Mouse (Mus musculus) lung, adult 2 months (tissue): ENCODE results near the gene 2210408I21Rik. TPM values are rescaled to one million over a fixed set of nuclear protein-coding genes. Genes with fewer than 3 reads are reported as not detected.

ENCODE experiments used
- DNase-seq: peaks from one replicate; pipeline ENCODE4 v3.0.0; 2022
- H3K4me1 ChIP-seq: fragments of 200-500 bp; 2 replicates; pipeline ENCODE4 v1.6.1; 2011; ENCODE audit warnings: low read length; ENCODE audit not compliant: control insufficient read depth, insufficient read depth
- H3K4me3 ChIP-seq: fragments of 200-500 bp; replicated peaks from 2 replicates; pipeline ENCODE3; 2011; ENCODE audit warnings: low read depth, mild to moderate bottlenecking, control low read depth, low read length; ENCODE audit errors: extremely low read depth
- CTCF ChIP-seq: fragments of 200-500 bp; IDR thresholded peaks from 2 replicates; pipeline ENCODE4 v1.5.1; 2011; ENCODE audit warnings: mild to moderate bottlenecking, low read length, control low read depth; ENCODE audit not compliant: insufficient read depth
- POLR2A ChIP-seq: fragments of 200-500 bp; IDR thresholded peaks from 2 replicates; pipeline ENCODE4 v1.6.1; 2011; ENCODE audit warnings: low read depth, mild to moderate bottlenecking, control low read depth, low read length, borderline replicate concordance; ENCODE audit errors: extremely low read depth
- WGBS: fragments of 180-500 bp; shearing (Covaris S2); methylation state at CpG from one replicate; pipeline ENCODE4 v1.1.7; 2018; 5-methylcytosine and 5-hydroxymethylcytosine counted together
- polyA plus RNA-seq: library from polyadenylated mRNA; depleted of rRNA; stranded (reverse); fragments of >200 nt; gene quantifications from 2 replicates; pipeline ENCODE4 v1.2.3, GENCODE M21; 2012

2210408I21Rik gene
- polyA plus RNA-seq, 1 experiment: 0.85 TPM

GRCm38 (mm10) chr13:77263400-77264179 lies 128.2 kb downstream of the 2210408I21Rik start:
- 74% methylated on average over 7 of the region's 7 CpGs for WGBS
- H3K4me1 ChIP-seq: no peaks in the 10 kb centered on the region
- no peak overlapping the region for H3K4me3 ChIP-seq
- DNase-seq: no peak
- no peak for TF ChIP-seq POLR2A
- no peak for TF ChIP-seq CTCF

DNA sequence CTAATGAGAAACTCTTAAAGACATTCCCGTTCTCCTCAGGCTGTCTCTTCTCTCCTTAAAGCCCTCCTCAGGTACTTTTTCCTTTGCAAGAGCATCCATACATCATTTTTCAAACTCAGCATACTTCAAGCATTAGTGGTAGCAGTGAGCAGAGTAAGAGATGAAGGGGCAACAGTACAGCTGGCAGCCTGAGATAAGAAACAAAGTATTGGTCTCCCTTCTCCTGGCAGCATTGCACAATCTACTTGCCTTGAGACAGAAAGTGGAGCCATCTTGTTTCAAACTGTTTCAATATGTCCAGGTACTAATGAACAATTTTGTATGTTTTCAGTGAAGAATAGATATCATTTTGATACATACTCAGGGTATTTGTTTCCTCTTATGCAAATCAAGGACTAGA lies 129.1 kb downstream of the 2210408I21Rik start:
- 54% methylated on average over 1 of the region's 1 CpGs for WGBS
- no peak for DNase-seq
- TF ChIP-seq POLR2A: no peak
- TF ChIP-seq CTCF: no peak
- H3K4me3 ChIP-seq: no peak overlapping the region
- no peaks in the 10 kb centered on the region for H3K4me1 ChIP-seq

- no peak for DNase-seq
- TF ChIP-seq CTCF (no peak), POLR2A (no peak)
- no peak overlapping the region for H3K4me3 ChIP-seq
- no peaks in the 10 kb centered on the region for H3K4me1 ChIP-seq
- WGBS: 57% methylated on average over 3 of the region's 3 CpGs
Measured at GRCm38 (mm10) chr13:77275172-77275747, 139.9 kb downstream of the 2210408I21Rik start.

DNA sequence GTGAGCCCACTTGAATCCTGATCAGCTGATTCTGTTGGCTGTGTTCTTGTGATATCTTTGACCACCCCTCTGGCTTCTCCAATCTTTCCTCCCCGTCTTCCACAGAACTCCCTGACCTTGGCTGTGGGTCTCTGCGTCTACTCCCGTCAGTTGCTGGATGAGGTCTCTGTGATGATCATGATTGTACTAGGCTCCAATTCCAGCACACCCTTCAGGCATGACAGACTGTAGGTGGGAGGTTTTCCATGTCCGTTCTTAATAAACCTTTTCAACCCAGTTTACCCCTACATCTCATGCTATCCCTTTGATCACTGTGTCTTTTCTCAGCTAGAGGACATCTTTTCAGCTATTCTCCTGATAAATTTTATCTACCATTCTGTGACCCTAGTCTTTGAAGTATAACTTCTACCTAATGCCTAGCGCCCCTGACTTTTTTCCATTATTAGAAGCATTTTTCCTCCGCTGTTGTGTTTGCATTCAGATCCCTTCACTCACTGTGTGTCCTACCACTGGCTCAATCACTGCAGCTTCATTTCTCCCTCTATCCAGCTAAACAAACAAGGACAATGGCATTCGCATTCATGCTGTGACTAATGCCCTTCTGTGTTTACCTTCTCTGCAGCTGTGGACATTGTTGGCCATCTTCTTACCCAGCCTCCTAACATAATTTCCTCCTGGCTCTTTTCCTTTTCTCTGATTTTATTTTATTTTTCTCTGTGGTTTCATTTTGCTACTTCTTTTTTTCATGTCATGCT lies 143.5 kb downstream of the 2210408I21Rik start:
- WGBS: 71% methylated on average over 7 of the region's 7 CpGs
- TF ChIP-seq CTCF (no peak), POLR2A (no peak)
- DNase-seq: no peak
- H3K4me1 ChIP-seq: no peaks in the 10 kb centered on the region
- H3K4me3 ChIP-seq: no peak overlapping the region

DNA sequence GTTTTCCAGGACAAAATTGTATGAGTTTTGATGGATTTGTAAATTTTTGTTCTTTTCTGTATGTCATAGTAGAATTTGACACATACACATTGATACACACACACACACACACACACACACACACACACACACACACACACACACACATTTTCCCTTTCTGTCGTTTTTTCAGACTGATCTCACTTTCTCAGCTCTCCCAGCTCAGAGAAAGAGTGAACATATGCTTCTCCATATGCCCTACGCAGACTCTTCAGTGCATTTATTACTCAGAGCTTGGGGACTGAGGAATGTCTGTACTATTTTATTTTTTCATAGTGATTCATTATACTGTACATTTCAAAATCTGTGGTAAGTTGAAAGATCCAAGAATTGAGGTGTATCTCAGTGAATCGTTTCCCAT lies 160.2 kb downstream of the 2210408I21Rik start:
- 81% methylated on average over 3 of the region's 3 CpGs for WGBS
- no peaks in the 10 kb centered on the region for H3K4me1 ChIP-seq
- TF ChIP-seq CTCF (no peak), POLR2A (no peak)
- DNase-seq: no peak
- H3K4me3 ChIP-seq: no peak overlapping the region

DNA sequence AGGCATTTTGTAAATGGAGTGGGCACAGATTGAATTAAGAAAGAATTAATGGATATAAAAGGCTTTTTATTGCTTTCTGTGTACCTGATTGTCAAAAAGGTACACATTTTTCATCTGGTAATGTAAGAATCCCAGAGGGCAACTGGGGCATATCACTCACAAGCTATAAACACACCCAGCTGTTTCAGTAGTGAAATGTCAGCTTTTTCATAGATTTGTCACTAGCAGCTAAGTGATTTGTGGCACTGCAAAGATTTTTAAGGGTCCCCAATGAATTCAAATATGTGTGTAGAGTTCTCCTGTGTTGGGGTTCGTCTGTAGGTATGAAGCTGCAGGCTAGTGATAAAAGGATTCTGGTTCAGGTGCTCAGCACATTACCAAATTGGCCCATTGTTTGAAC lies 188.8 kb downstream of the 2210408I21Rik start:
- Histone ChIP-seq H3K4me1 (no peaks in the 10 kb centered on the region), H3K4me3 (no peak overlapping the region)
- WGBS: 51% methylated on average over 1 of the region's 1 CpGs
- DNase-seq: no peak
- TF ChIP-seq CTCF (no peak), POLR2A (no peak)

DNA sequence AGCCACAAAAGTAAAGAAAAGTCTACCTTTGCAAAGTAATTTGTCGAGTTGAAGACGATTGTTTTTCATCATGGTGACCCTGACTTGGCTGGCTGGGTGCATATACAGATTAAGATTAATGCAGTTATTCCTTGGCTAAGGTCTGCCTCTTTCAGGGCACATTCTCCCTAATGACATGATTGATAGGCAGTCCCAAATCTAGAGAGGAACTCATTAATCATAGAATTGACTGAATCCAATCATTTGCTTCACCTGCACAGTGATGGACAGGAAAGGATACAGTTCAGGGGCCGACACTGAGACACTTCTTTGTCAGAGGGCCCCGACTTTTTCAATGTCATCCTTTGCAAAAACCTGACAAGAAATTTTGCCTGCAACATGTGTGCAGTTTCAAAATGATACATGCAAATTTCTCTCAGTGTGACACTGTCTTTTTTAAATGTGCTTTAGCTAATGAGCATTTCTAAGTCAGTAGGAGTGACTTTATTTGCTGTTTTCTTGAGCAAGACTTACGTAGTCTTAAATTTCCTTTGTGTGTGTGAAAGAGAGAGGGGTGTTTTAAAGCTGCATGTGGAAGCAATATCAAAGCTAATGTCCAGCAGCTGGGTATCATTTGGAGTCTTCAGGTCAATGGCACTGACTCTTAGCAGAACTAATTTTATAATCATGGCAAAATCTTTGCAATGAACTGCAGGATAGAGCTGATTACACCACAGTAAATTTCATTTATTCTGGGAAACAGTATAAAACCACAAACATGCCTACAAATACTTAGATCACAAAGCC lies 191.0 kb downstream of the 2210408I21Rik start:
- no peak for DNase-seq
- WGBS: 61% methylated on average over 5 of the region's 5 CpGs
- Histone ChIP-seq H3K4me3 (no peak overlapping the region), H3K4me1 (no peaks in the 10 kb centered on the region)
- no peak for TF ChIP-seq POLR2A
- TF ChIP-seq CTCF: no peak

- Histone ChIP-seq H3K4me3 (no peak overlapping the region), H3K4me1 (no peaks in the 10 kb centered on the region)
- TF ChIP-seq POLR2A (no peak), CTCF (no peak)
- no peak for DNase-seq
- WGBS: 52% methylated on average over 2 of the region's 2 CpGs
Measured at GRCm38 (mm10) chr13:77342097-77342496, 206.8 kb downstream of the 2210408I21Rik start.

DNA sequence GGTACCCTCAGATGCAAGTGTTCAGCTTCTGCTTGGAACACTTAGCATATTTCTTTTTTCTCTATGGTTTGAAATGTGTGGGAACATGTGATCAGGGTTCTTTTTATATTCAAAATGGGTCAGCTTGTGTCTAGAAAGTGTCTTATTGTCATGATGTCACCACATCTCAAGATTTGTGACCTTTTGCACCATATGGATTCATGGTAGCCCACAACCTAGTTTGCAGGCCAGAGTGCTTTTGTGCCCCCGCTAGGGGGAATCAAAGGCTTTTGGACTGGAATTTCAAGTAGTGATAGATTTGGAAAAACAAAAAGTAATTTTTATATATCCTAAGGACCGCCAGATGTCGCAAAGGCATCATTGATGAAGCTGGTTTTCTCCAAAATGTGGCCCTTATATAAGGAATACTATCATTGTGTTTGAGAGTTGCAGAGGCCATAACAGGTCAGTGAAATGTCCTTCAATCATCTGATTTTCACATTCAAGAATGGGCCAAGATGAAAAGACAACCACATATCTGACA lies 250.2 kb downstream of the 2210408I21Rik start:
- 90% methylated on average over 3 of the region's 3 CpGs for WGBS
- Histone ChIP-seq H3K4me1 (no peaks in the 10 kb centered on the region), H3K4me3 (no peak overlapping the region)
- TF ChIP-seq CTCF (no peak), POLR2A (no peak)
- DNase-seq: no peak
